Mouse (Mus musculus) megakaryocyte-erythroid progenitor cell, adult 5 weeks (primary cell): ENCODE measurements around the gene Zfp458. TPM values are rescaled to one million over a fixed set of nuclear protein-coding genes. Genes with fewer than 3 reads are reported as not detected.

Experiments
- polyA plus RNA-seq: library from polyadenylated mRNA; stranded (reverse); fragments of >175 nt; gene quantifications from 2 replicates; pipeline ENCODE4 v1.2.3, GENCODE M21; 2012

Gene Zfp458
- 0.24 and 0.44 TPM in 2 replicates for polyA plus RNA-seq

GRCm38 (mm10) chr13:67278314-67278713, at the start of gene Zfp458:
Gene Zfp458 (minus strand): TSS chr13:67278466.

GRCm38 (mm10) chr13:67305822-67306672, 27.8 kb upstream of the Zfp458 start, which contains the start of gene Zfp457:
Gene Zfp457 (minus strand): TSS chr13:67306485.

Other genes with a start within 250 kb of the Zfp458 start
- gene Zfp712, start 217.3 kb downstream of the Zfp458 start, polyA plus RNA-seq: 0.01 and 0.12 TPM in 2 replicates
- gene Zfp708, start 180.5 kb downstream of the Zfp458 start, polyA plus RNA-seq: 0.04 and 0.05 TPM in 2 replicates
- gene Gm28557, start 169.9 kb downstream of the Zfp458 start, polyA plus RNA-seq: 0.23 and 1.2 TPM in 2 replicates
- gene Rslcan18, start 162.2 kb downstream of the Zfp458 start, polyA plus RNA-seq: not detected in 2 replicates
- 0.02 and 0.29 TPM in 2 replicates for gene Zfp759, start 156.8 kb downstream of the Zfp458 start, polyA plus RNA-seq
- 0.29 and 0.34 TPM in 2 replicates for gene Rsl1, start 105.3 kb downstream of the Zfp458 start, polyA plus RNA-seq
- gene Zfp455, start 84.0 kb downstream of the Zfp458 start, polyA plus RNA-seq: 0.09 and 0.17 TPM in 2 replicates
- 0.27 TPM in 1 of 2 replicates, not detected in the other for gene Zfp457, start 28.0 kb upstream of the Zfp458 start, polyA plus RNA-seq
- 0.06 and 0.29 TPM in 2 replicates for gene Zfp595, start 54.1 kb upstream of the Zfp458 start, polyA plus RNA-seq
- gene Gm28044, start 82.1 kb upstream of the Zfp458 start, polyA plus RNA-seq: not detected in 2 replicates
- 0.08 and 0.16 TPM in 2 replicates for gene Zfp953, start 82.1 kb upstream of the Zfp458 start, polyA plus RNA-seq
- 0.23 TPM in 1 of 2 replicates, not detected in the other for gene Gm28041, start 97.3 kb upstream of the Zfp458 start, polyA plus RNA-seq
- gene Zfp456, start 97.3 kb upstream of the Zfp458 start, polyA plus RNA-seq: 0.03 and 0.10 TPM in 2 replicates
- 0.34 and 0.63 TPM in 2 replicates for gene Zfp429, start 121.4 kb upstream of the Zfp458 start, polyA plus RNA-seq
- gene Zfp459, start 143.0 kb upstream of the Zfp458 start, polyA plus RNA-seq: not detected in 2 replicates
- 0.28 and 0.83 TPM in 2 replicates for gene Zfp874a, start 173.2 kb upstream of the Zfp458 start, polyA plus RNA-seq
- 0.13 and 0.18 TPM in 2 replicates for gene Zfp874b, start 205.8 kb upstream of the Zfp458 start, polyA plus RNA-seq
- 0.23 and 0.51 TPM in 2 replicates for gene Zfp58, start 222.1 kb upstream of the Zfp458 start, polyA plus RNA-seq
- gene Gm26965, start 247.7 kb upstream of the Zfp458 start, polyA plus RNA-seq: not detected in 2 replicates
- 0.63 and 0.94 TPM in 2 replicates for gene Zfp87, start 247.7 kb upstream of the Zfp458 start, polyA plus RNA-seq